Mouse (Mus musculus): ENCODE measurements around the gene Dennd4c. TPM values are rescaled to one million over a fixed set of nuclear protein-coding genes. Genes with fewer than 3 reads are reported as not detected.

Gene Dennd4c
- polyA plus RNA-seq, 1 experiment = 0.73 TPM

DNA sequence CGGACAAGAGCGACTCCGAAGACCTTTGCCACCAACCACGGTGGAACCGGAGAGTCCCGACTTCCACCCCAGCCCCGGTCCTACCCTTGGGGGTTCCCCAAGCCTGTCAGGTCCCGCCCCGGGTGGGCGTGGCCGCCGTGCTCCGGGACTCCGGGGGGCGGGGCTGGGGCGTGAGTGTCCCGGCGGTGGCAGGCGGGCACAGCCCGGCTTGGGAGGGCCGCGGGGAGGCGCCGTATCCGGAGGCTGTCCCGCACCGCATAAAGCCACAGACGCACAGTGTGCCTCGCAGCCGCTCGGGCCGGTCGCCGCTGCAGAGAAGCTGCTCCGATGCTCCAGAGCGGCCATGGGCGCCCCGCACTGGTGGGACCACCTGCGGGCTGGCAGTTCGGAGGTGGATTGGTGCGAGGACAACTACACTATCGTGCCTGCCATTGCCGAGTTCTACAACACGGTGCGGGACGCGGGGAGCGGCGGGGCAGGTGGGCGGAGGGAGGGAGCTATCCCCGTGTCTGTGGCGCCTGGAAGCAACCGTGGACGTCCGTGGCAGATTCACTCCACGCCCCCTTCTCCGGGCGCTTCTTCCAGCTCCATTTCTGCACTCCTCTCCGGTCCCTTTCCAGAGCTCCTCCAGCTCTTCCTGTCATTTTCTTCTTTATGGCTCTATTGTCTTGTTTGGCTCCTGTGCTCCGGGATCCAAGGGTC lies 125.9 kb downstream of the Dennd4c start, which contains the start of gene Acer2:
TSS of gene Acer2 (plus strand) at position 251 of the 702 bp plus-strand sequence.
- Histone ChIP-seq H3K27me3 (replicated peaks) (peaks cover 31% of the 10 kb centered on the region), H3K9me3 (peaks cover 8% of the 10 kb centered on the region), H3K4me1 (peaks cover 39% of the 10 kb centered on the region), H3K4me3 (replicated peaks) (peak within 1 kb of the TSS; percentile 99), H3K36me3 (replicated peaks; ENCODE audit: low read length) (no peaks in the 10 kb centered on the region)
- no peak for TF ChIP-seq GATA1 (IDR thresholded peaks at IDR 0.05; ENCODE audit: borderline replicate concordance, low read length)
- TF ChIP-seq FLI1 (IDR thresholded peaks at IDR 0.05; ENCODE audit: low read length) = no peak

- H3K36me3 ChIP-seq (replicated peaks; ENCODE audit: low read length) = no peaks in the 10 kb centered on the region
- H3K4me3 ChIP-seq (replicated peaks) = no peak overlapping the region
- H3K27me3 ChIP-seq (replicated peaks) = peaks cover 15% of the 10 kb centered on the region
- peaks cover 53% of the 10 kb centered on the region for H3K4me1 ChIP-seq
- TF ChIP-seq GATA1 (IDR thresholded peaks at IDR 0.05; ENCODE audit: borderline replicate concordance, low read length) = no peak
- TF ChIP-seq FLI1 (IDR thresholded peaks at IDR 0.05; ENCODE audit: low read length) = no peak
- H3K9me3 ChIP-seq = no peaks in the 10 kb centered on the region
Measured at GRCm38 (mm10) chr4:86879477-86879876, 131.1 kb downstream of the Dennd4c start.

GRCm38 (mm10) chr4:86881178-86881577 lies 132.8 kb downstream of the Dennd4c start:
- Histone ChIP-seq H3K36me3 (replicated peaks; ENCODE audit: low read length) (no peaks in the 10 kb centered on the region), H3K27me3 (replicated peaks) (peaks cover 9% of the 10 kb centered on the region), H3K9me3 (no peaks in the 10 kb centered on the region), H3K4me3 (replicated peaks) (no peak overlapping the region), H3K4me1 (peaks cover 49% of the 10 kb centered on the region)
- no peak for TF ChIP-seq GATA1 (IDR thresholded peaks at IDR 0.05; ENCODE audit: borderline replicate concordance, low read length)

DNA sequence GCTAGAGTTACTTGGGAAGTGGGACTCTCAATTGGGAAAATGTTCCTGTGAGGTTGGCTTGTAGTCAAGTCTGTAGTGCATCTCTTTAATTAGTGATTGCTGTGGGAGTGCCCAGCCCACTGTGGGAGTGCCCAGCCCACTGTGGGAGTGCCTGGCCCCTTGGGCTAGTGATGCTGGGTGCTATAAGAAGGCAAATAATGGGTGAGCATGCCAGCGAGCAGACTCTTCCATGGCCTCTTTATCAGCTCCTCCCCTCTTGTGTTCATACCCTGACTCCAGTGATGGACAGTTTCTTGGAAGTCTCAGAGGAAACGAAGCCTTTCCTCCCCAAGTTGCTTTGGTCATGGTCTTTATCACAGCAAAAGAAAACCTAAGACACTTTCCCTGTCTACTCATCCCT lies 134.1 kb downstream of the Dennd4c start:
- Histone ChIP-seq H3K4me3 (replicated peaks) (no peak overlapping the region), H3K36me3 (replicated peaks; ENCODE audit: low read length) (peaks cover 6% of the 10 kb centered on the region), H3K9me3 (no peaks in the 10 kb centered on the region), H3K27me3 (replicated peaks) (peaks cover 3% of the 10 kb centered on the region), H3K4me1 (peaks cover 54% of the 10 kb centered on the region)
- TF ChIP-seq GATA1 (IDR thresholded peaks at IDR 0.05; ENCODE audit: borderline replicate concordance, low read length) (no peak), FLI1 (IDR thresholded peaks at IDR 0.05; ENCODE audit: low read length) (no peak)

- Histone ChIP-seq H3K4me3 (replicated peaks) (no peak overlapping the region), H3K4me1 (peaks cover 54% of the 10 kb centered on the region), H3K9me3 (0 out of 2 replicates have a peak, but pooled peaks cover 3% of the 10 kb centered on the region), H3K27me3 (replicated peaks) (peaks cover 3% of the 10 kb centered on the region), H3K36me3 (replicated peaks; ENCODE audit: low read length) (peaks cover 14% of the 10 kb centered on the region)
- no peak for TF ChIP-seq GATA1 (IDR thresholded peaks at IDR 0.05; ENCODE audit: borderline replicate concordance, low read length)
- TF ChIP-seq FLI1 (IDR thresholded peaks at IDR 0.05; ENCODE audit: low read length) = no peak
Measured at GRCm38 (mm10) chr4:86884945-86885344, 136.6 kb downstream of the Dennd4c start.

GRCm38 (mm10) chr4:86885790-86886159 lies 137.4 kb downstream of the Dennd4c start:
- Histone ChIP-seq H3K4me3 (replicated peaks) (peak overlapping the region; percentile 89), H3K27me3 (replicated peaks) (no peaks in the 10 kb centered on the region), H3K9me3 (0 out of 2 replicates have a peak, but pooled peaks cover 3% of the 10 kb centered on the region), H3K36me3 (replicated peaks; ENCODE audit: low read length) (peaks cover 14% of the 10 kb centered on the region), H3K4me1 (peaks cover 50% of the 10 kb centered on the region)
- no peak for TF ChIP-seq GATA1 (IDR thresholded peaks at IDR 0.05; ENCODE audit: borderline replicate concordance, low read length)
- no peak for TF ChIP-seq FLI1 (IDR thresholded peaks at IDR 0.05; ENCODE audit: low read length)

DNA sequence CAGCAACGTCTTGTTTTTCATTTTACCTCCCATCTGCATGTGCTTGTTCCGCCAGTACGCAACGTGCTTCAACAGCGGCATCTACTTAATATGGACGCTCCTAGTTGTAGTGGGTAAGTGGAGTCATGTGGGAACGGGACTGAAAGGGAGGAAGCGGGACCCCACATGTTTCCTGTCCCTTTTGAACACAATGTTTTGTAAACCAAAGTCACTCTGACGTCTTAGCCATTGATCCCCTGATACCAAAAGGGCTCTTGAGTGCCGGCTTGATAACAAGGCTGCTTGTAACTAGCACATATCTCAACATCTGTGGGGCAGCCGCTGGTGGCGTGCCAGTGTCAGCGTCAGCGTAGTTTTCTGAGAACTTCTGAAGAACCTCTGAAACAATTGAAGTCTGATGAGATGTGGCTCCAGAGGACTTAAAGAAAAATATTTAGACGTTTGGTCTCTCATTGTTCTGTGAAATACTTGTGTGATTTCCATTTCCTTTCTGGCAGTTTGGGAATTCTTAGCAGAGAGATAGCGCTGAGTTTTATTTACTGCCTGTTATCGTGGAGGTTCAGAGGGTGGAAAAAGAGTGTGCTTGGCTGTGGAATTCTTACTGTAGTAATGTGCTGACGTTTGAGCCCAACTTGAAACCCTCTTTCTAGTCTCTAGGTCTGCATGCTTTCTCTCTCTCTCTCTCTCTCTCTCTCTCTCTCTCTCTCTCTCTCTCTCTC lies 138.0 kb downstream of the Dennd4c start:
- H3K36me3 ChIP-seq (replicated peaks; ENCODE audit: low read length) = peaks cover 14% of the 10 kb centered on the region
- H3K4me3 ChIP-seq (replicated peaks) = peak overlapping the region; percentile 89
- TF ChIP-seq FLI1 (IDR thresholded peaks at IDR 0.05; ENCODE audit: low read length) (no peak), GATA1 (IDR thresholded peaks at IDR 0.05; ENCODE audit: borderline replicate concordance, low read length) (0 out of 3 replicates have a peak, but pooled peaks have one; percentile 30)
- H3K27me3 ChIP-seq (replicated peaks) = no peaks in the 10 kb centered on the region
- peaks cover 56% of the 10 kb centered on the region for H3K4me1 ChIP-seq
- 0 out of 2 replicates have a peak, but pooled peaks cover 3% of the 10 kb centered on the region for H3K9me3 ChIP-seq

GRCm38 (mm10) chr4:86887879-86888278 lies 139.5 kb downstream of the Dennd4c start:
- H3K36me3 ChIP-seq (replicated peaks; ENCODE audit: low read length) = peaks cover 17% of the 10 kb centered on the region

GRCm38 (mm10) chr4:86897411-86897810 lies 149.1 kb downstream of the Dennd4c start:
- Histone ChIP-seq H3K4me3 (replicated peaks) (no peak overlapping the region), H3K9me3 (no peaks in the 10 kb centered on the region), H3K27me3 (replicated peaks) (peaks cover 2% of the 10 kb centered on the region), H3K36me3 (replicated peaks; ENCODE audit: low read length) (peaks cover 12% of the 10 kb centered on the region), H3K4me1 (peaks cover 16% of the 10 kb centered on the region)
- TF ChIP-seq GATA1 (IDR thresholded peaks at IDR 0.05; ENCODE audit: borderline replicate concordance, low read length) (no peak), FLI1 (IDR thresholded peaks at IDR 0.05; ENCODE audit: low read length) (no peak)

More at GRCm38 (mm10) chr4:86887879-86888278, 139.5 kb downstream of the Dennd4c start:
- TF ChIP-seq GATA1 (IDR thresholded peaks at IDR 0.05; ENCODE audit: borderline replicate concordance, low read length) (no peak), FLI1 (IDR thresholded peaks at IDR 0.05; ENCODE audit: low read length) (no peak)
- peaks cover 49% of the 10 kb centered on the region for H3K4me1 ChIP-seq
- H3K4me3 ChIP-seq (replicated peaks) = no peak overlapping the region
- 0 out of 2 replicates have a peak, but pooled peaks cover 3% of the 10 kb centered on the region for H3K9me3 ChIP-seq
- no peaks in the 10 kb centered on the region for H3K27me3 ChIP-seq (replicated peaks)

Data from megakaryocyte, embryonic 14.5 days (primary cell).